12 mouse cellular contexts compared by ENCODE assay signal in genomic region chr7:27839596-27839995, GRCm38 (mm10). TPM values are rescaled to one million over a fixed set of nuclear protein-coding genes. Genes with fewer than 3 reads are reported as not detected.
DNase-seq lines count a peak whose midpoint lies in the region; ATAC-seq and TF ChIP-seq lines count a peak whose summit lies in the region.
"Had no signal": no experiment of that assay in that cellular context is flagged by ENCODE, and none has a peak within 500 bp of the region (broad histone marks: within the 10 kb centered on the region; RNA-seq: fewer than 3 reads in every experiment).

No protein-coding gene starts in this region.

- peaks cover 2% of the 10 kb centered on the region; the same call in 1 of the 2 replicates for H3K36me3 ChIP-seq in lung, embryonic 14.5 days (ENCODE audit: insufficient read depth)
- H3K36me3 ChIP-seq in lung, postnatal 0 days (ENCODE audit: insufficient read depth, low read length): no peaks in the 10 kb centered on the region
- H3K36me3 ChIP-seq in forebrain, embryonic 14.5 days (ENCODE audit: control insufficient read depth, insufficient read depth, low read length): peaks cover 2% of the 10 kb centered on the region; the same call in 1 of the 2 replicates
- peaks cover 4% of the 10 kb centered on the region for H3K36me3 ChIP-seq in limb, embryonic 10.5 days
- H3K36me3 ChIP-seq in neural tube, embryonic 15.5 days: peaks cover 1% of the 10 kb centered on the region

- 90% methylated on average over 7 of the region's 7 CpGs for WGBS in lung, embryonic 14.5 days
- WGBS in lung, postnatal 0 days: 91% methylated on average over 7 of the region's 7 CpGs
- 97% methylated on average over 7 of the region's 7 CpGs for WGBS in forebrain, embryonic 14.5 days
- 97% methylated on average over 7 of the region's 7 CpGs for WGBS in limb, embryonic 10.5 days
- WGBS in neural tube, embryonic 15.5 days: 96% methylated on average over 7 of the region's 7 CpGs

- H3K27ac ChIP-seq in lung, embryonic 14.5 days (ENCODE audit: low read depth): no peak overlapping the region
- no peak overlapping the region for H3K27ac ChIP-seq in lung, postnatal 0 days (ENCODE audit: low read length)
- no peak overlapping the region for H3K27ac ChIP-seq in forebrain, embryonic 14.5 days (ENCODE audit: low read depth, low read length)
- H3K27ac ChIP-seq in limb, embryonic 10.5 days: no peak overlapping the region
- no peak overlapping the region for H3K27ac ChIP-seq in neural tube, embryonic 15.5 days (replicated peaks)

- no peak overlapping the region for H3K4me3 ChIP-seq in lung, embryonic 14.5 days (ENCODE audit: low read depth, low read length)
- no peak overlapping the region for H3K4me3 ChIP-seq in lung, postnatal 0 days (ENCODE audit: low read depth, low read length)
- H3K4me3 ChIP-seq in forebrain, embryonic 14.5 days (ENCODE audit: low read depth, low read length): 0 out of 2 replicates have a peak overlapping the region, but pooled peaks have one; percentile 46
- peak overlapping the region; percentile 62 for H3K4me3 ChIP-seq in limb, embryonic 10.5 days
- peak overlapping the region; percentile 50; the same call in 1 of the 2 replicates for H3K4me3 ChIP-seq in neural tube, embryonic 15.5 days (replicated peaks)

- H3K4me2 ChIP-seq in lung, embryonic 14.5 days: peak overlapping the region; percentile 69
- no peak overlapping the region for H3K4me2 ChIP-seq in lung, postnatal 0 days (replicated peaks; ENCODE audit: low read depth, low read length)
- no peak overlapping the region for H3K4me2 ChIP-seq in forebrain, embryonic 14.5 days (ENCODE audit: low read length)
- peak overlapping the region; percentile 65 for H3K4me2 ChIP-seq in neural tube, embryonic 15.5 days

- H3K27me3 ChIP-seq in lung, embryonic 14.5 days (ENCODE audit: insufficient read depth, low read length): no peaks in the 10 kb centered on the region
- no peaks in the 10 kb centered on the region for H3K27me3 ChIP-seq in lung, postnatal 0 days (replicated peaks; ENCODE audit: insufficient read depth, low read length)
- no peaks in the 10 kb centered on the region for H3K27me3 ChIP-seq in forebrain, embryonic 14.5 days (replicated peaks; ENCODE audit: control insufficient read depth, insufficient read depth, low read length)
- no peaks in the 10 kb centered on the region for H3K27me3 ChIP-seq in limb, embryonic 10.5 days (ENCODE audit: low read depth, poor library complexity, severe bottlenecking)
- H3K27me3 ChIP-seq in neural tube, embryonic 15.5 days (replicated peaks): no peaks in the 10 kb centered on the region

- TF ChIP-seq EP300 in lung, postnatal 0 days (IDR thresholded peaks at IDR 0.05): no peak

- TF ChIP-seq CTCF in lung, embryonic 14.5 days (IDR thresholded peaks at IDR 0.05; ENCODE audit: low read depth): no peak
- no peak for TF ChIP-seq CTCF in lung, postnatal 0 days (IDR thresholded peaks at IDR 0.05)

- DNase-seq in lung, embryonic 14.5 days: no peak
- DNase-seq in lung, postnatal 0 days (ENCODE audit: low spot score): no peak
- no peak for DNase-seq in forebrain, embryonic 14.5 days (ENCODE audit: low spot score)
- DNase-seq in limb, embryonic 10.5 days (ENCODE audit: low spot score): no peak
- DNase-seq in right cerebral cortex, postnatal 14 days: no peak
- DNase-seq in left cerebral cortex, adult 18-20 months (ENCODE audit: low spot score in 2 of 2): no peak
- DNase-seq: adrenal gland, adult 8-10 months; cerebellum, adult 2 months; left cerebral cortex, postnatal 4 days; thymus, postnatal 4 days had no signal

- ATAC-seq in lung, embryonic 14.5 days (ENCODE audit: insufficient read depth): no peak
- ATAC-seq in lung, postnatal 0 days: no peak
- no peak for ATAC-seq in forebrain, embryonic 14.5 days
- ATAC-seq in neural tube, embryonic 15.5 days (ENCODE audit: low FRiP score): no peak

- H3K4me1 ChIP-seq in lung, embryonic 14.5 days (ENCODE audit: insufficient read depth): no peaks in the 10 kb centered on the region
- no peaks in the 10 kb centered on the region for H3K4me1 ChIP-seq in lung, postnatal 0 days (ENCODE audit: insufficient read depth, low read depth, low read length)
- peaks cover 2% of the 10 kb centered on the region; the same call in 1 of the 2 replicates for H3K4me1 ChIP-seq in forebrain, embryonic 14.5 days (ENCODE audit: control insufficient read depth, insufficient read depth, low read length)
- H3K4me1 ChIP-seq in limb, embryonic 10.5 days: peaks cover 12% of the 10 kb centered on the region; the same call in 1 of the 2 replicates
- H3K4me1 ChIP-seq in neural tube, embryonic 15.5 days: peaks cover 15% of the 10 kb centered on the region

- no peaks in the 10 kb centered on the region for H3K9me3 ChIP-seq in lung, embryonic 14.5 days (ENCODE audit: low read depth, low read length)
- no peaks in the 10 kb centered on the region for H3K9me3 ChIP-seq in lung, postnatal 0 days (ENCODE audit: low read length)
- no peaks in the 10 kb centered on the region; the same call in 1 of the 2 replicates for H3K9me3 ChIP-seq in forebrain, embryonic 14.5 days (replicated peaks; ENCODE audit: control insufficient read depth, low read length)
- no peaks in the 10 kb centered on the region for H3K9me3 ChIP-seq in limb, embryonic 10.5 days (replicated peaks)
- no peaks in the 10 kb centered on the region for H3K9me3 ChIP-seq in neural tube, embryonic 15.5 days (replicated peaks)

- no peak overlapping the region for H3K9ac ChIP-seq in lung, embryonic 14.5 days
- H3K9ac ChIP-seq in lung, postnatal 0 days (replicated peaks; ENCODE audit: low read depth): no peak overlapping the region
- no peak overlapping the region for H3K9ac ChIP-seq in forebrain, embryonic 14.5 days (ENCODE audit: low read length)
- no peak overlapping the region for H3K9ac ChIP-seq in neural tube, embryonic 15.5 days (replicated peaks)

RNA-seq across cellular contexts. Expression of gene Zfp59, which starts 1.2 kb away (rescaled TPM):
- 9.9 and 10.2 TPM in 2 replicates for polyA plus RNA-seq in lung, embryonic 14.5 days (2014; fragmentation: Nextera tagmentation; extraction: Ambion mirVana)
- polyA plus RNA-seq in lung, postnatal 0 days (2015; fragmentation: Nextera tagmentation; extraction: Ambion mirVana): 3.8 and 4.5 TPM in 2 replicates
- 12.0 and 13.4 TPM in 2 replicates for polyA plus RNA-seq in forebrain, embryonic 14.5 days (2014; fragmentation: Nextera tagmentation; extraction: Ambion mirVana)
- 8.6 and 11.0 TPM in 2 replicates for polyA plus RNA-seq in limb, embryonic 10.5 days (2016; fragmentation: Nextera tagmentation; extraction: Ambion mirVana)
- 9.0 and 9.7 TPM in 2 replicates for polyA plus RNA-seq in neural tube, embryonic 15.5 days (2015; fragmentation: Nextera tagmentation; extraction: Ambion mirVana)
- 1 to 10 TPM; 5.1 to 5.6 TPM for total RNA-seq in left cerebral cortex, adult 18-20 months (2021)
- polyA plus RNA-seq: erythroblast, embryonic 14.5 days had no signal

RNA-seq across cellular contexts. Expression of gene Zfp607a, which starts 17.7 kb away (rescaled TPM):
- polyA plus RNA-seq in lung, embryonic 14.5 days (2014; fragmentation: Nextera tagmentation; extraction: Ambion mirVana): 3.8 and 3.9 TPM in 2 replicates
- 2.4 and 2.5 TPM in 2 replicates for polyA plus RNA-seq in lung, postnatal 0 days (2015; fragmentation: Nextera tagmentation; extraction: Ambion mirVana)
- 1.1 and 1.8 TPM in 2 replicates for polyA plus RNA-seq in forebrain, embryonic 14.5 days (2014; fragmentation: Nextera tagmentation; extraction: Ambion mirVana)
- 3.6 and 3.9 TPM in 2 replicates for polyA plus RNA-seq in limb, embryonic 10.5 days (2016; fragmentation: Nextera tagmentation; extraction: Ambion mirVana)
- polyA plus RNA-seq in neural tube, embryonic 15.5 days (2015; fragmentation: Nextera tagmentation; extraction: Ambion mirVana): 1.1 and 1.8 TPM in 2 replicates
- 1 to 10 TPM in 1 of 2 experiments, under 1 TPM in 1; 0.96 to 1.3 TPM for total RNA-seq in left cerebral cortex, adult 18-20 months (2021)
- polyA plus RNA-seq: erythroblast, embryonic 14.5 days had no signal

RNA-seq across cellular contexts. Expression of gene Zfp626, which starts 32.6 kb away (rescaled TPM):
- 1.9 and 2.1 TPM in 2 replicates for polyA plus RNA-seq in lung, embryonic 14.5 days (2014; fragmentation: Nextera tagmentation; extraction: Ambion mirVana)
- 1.7 and 2.0 TPM in 2 replicates for polyA plus RNA-seq in lung, postnatal 0 days (2015; fragmentation: Nextera tagmentation; extraction: Ambion mirVana)
- polyA plus RNA-seq in forebrain, embryonic 14.5 days (2014; fragmentation: Nextera tagmentation; extraction: Ambion mirVana): 2.3 and 2.5 TPM in 2 replicates
- 1.7 and 1.9 TPM in 2 replicates for polyA plus RNA-seq in limb, embryonic 10.5 days (2016; fragmentation: Nextera tagmentation; extraction: Ambion mirVana)
- polyA plus RNA-seq in neural tube, embryonic 15.5 days (2015; fragmentation: Nextera tagmentation; extraction: Ambion mirVana): 2.0 and 2.1 TPM in 2 replicates
- 1 to 10 TPM; 8.0 to 9.8 TPM for total RNA-seq in left cerebral cortex, adult 18-20 months (2021)

Comparison
In these comparisons a context has a peak if more than half of its experiments do, and no peak if none do; other contexts are left out.
1. H3K4me2 ChIP-seq: peak in lung, embryonic 14.5 days (single experiment) and neural tube, embryonic 15.5 days (single experiment); none in lung, postnatal 0 days (single experiment) and forebrain, embryonic 14.5 days (single experiment).
2. H3K4me3 ChIP-seq: peak in forebrain, embryonic 14.5 days (single experiment), limb, embryonic 10.5 days (single experiment) and neural tube, embryonic 15.5 days (single experiment); none in lung, embryonic 14.5 days (single experiment) and lung, postnatal 0 days (single experiment).